Mouse (Mus musculus): Measurements from ENCODE around the gene Slc10a7. TPM values are rescaled to one million over a fixed set of nuclear protein-coding genes. Genes with fewer than 3 reads are reported as not detected.
"Not testable (repeated sequence)": the region's sequence is repeated elsewhere in the genome, so short reads cannot be mapped to it uniquely, and the experiment has no call there.

Gene Slc10a7
- 7.4 TPM in 2 replicates for polyA plus RNA-seq (2014; fragmentation: Nextera tagmentation; extraction: Ambion mirVana)

GRCm38 (mm10) chr8:78509273-78510031 lies at the start of gene Slc10a7:
Slc10a7 (plus strand) TSS chr8:78509346.
- Histone ChIP-seq H3K4me3 (ENCODE audit: low read depth, low read length) (peak within 1 kb of the TSS; percentile 85), H3K4me2 (ENCODE audit: low read depth) (peak within 1 kb of the TSS; percentile 92), H3K4me1 (ENCODE audit: control insufficient read depth, insufficient read depth, low read length) (peaks cover 3% of the 10 kb centered on the region), H3K27me3 (ENCODE audit: control insufficient read depth, insufficient read depth, low read length) (no peaks in the 10 kb centered on the region), H3K27ac (ENCODE audit: low read depth, low read length) (peak within 1 kb of the TSS; percentile 79), H3K9me3 (ENCODE audit: control insufficient read depth, low read length) (no peaks in the 10 kb centered on the region), H3K9ac (ENCODE audit: low read length) (peak within 1 kb of the TSS; percentile 99), H3K36me3 (ENCODE audit: control insufficient read depth, insufficient read depth, low read length) (peaks cover 8% of the 10 kb centered on the region)
- WGBS = under 1% methylated on average over 51 of the region's 51 CpGs
- DNase-seq (ENCODE audit: low spot score) = peak; percentile 90
- ATAC-seq (ENCODE audit: insufficient read depth, low FRiP score, low TSS enrichment) = peak; percentile 94

- no peak overlapping the region for H3K9ac ChIP-seq (ENCODE audit: low read length)
- ATAC-seq (ENCODE audit: insufficient read depth, low FRiP score, low TSS enrichment) (no peak), DNase-seq (ENCODE audit: low spot score) (no peak)
- H3K9me3 ChIP-seq (ENCODE audit: control insufficient read depth, low read length) = no peaks in the 10 kb centered on the region
- no peak overlapping the region for H3K4me2 ChIP-seq (ENCODE audit: low read depth)
- no peaks in the 10 kb centered on the region for H3K27me3 ChIP-seq (ENCODE audit: control insufficient read depth, insufficient read depth, low read length)
- H3K27ac ChIP-seq (ENCODE audit: low read depth, low read length) = no peak overlapping the region
- H3K36me3 ChIP-seq (ENCODE audit: control insufficient read depth, insufficient read depth, low read length) = no peaks in the 10 kb centered on the region
- 81% methylated on average over 2 of the region's 2 CpGs for WGBS
- no peak overlapping the region for H3K4me3 ChIP-seq (ENCODE audit: low read depth, low read length)
- H3K4me1 ChIP-seq (ENCODE audit: control insufficient read depth, insufficient read depth, low read length) = no peaks in the 10 kb centered on the region
Observed at GRCm38 (mm10) chr8:78463941-78464340, 45.2 kb upstream of the Slc10a7 start.

- ATAC-seq (ENCODE audit: insufficient read depth, low FRiP score, low TSS enrichment) (no peak), DNase-seq (ENCODE audit: low spot score) (no peak)
- no peaks in the 10 kb centered on the region for H3K9me3 ChIP-seq (ENCODE audit: control insufficient read depth, low read length)
- no peak overlapping the region for H3K4me3 ChIP-seq (ENCODE audit: low read depth, low read length)
- 83% methylated on average over 2 of the region's 2 CpGs for WGBS
- H3K27ac ChIP-seq (ENCODE audit: low read depth, low read length) = no peak overlapping the region
- H3K27me3 ChIP-seq (ENCODE audit: control insufficient read depth, insufficient read depth, low read length) = no peaks in the 10 kb centered on the region
- no peaks in the 10 kb centered on the region for H3K36me3 ChIP-seq (ENCODE audit: control insufficient read depth, insufficient read depth, low read length)
- no peak overlapping the region for H3K4me2 ChIP-seq (ENCODE audit: low read depth)
- H3K9ac ChIP-seq (ENCODE audit: low read length) = no peak overlapping the region
- H3K4me1 ChIP-seq (ENCODE audit: control insufficient read depth, insufficient read depth, low read length) = no peaks in the 10 kb centered on the region
Observed at GRCm38 (mm10) chr8:78467889-78468288, 41.3 kb upstream of the Slc10a7 start.

GRCm38 (mm10) chr8:78477051-78477829 lies 31.9 kb upstream of the Slc10a7 start:
- H3K4me2 ChIP-seq (ENCODE audit: low read depth) = no peak overlapping the region
- no peak overlapping the region for H3K9ac ChIP-seq (ENCODE audit: low read length)
- no peaks in the 10 kb centered on the region for H3K9me3 ChIP-seq (ENCODE audit: control insufficient read depth, low read length)
- no peak overlapping the region for H3K27ac ChIP-seq (ENCODE audit: low read depth, low read length)
- no peak overlapping the region for H3K4me3 ChIP-seq (ENCODE audit: low read depth, low read length)
- no peaks in the 10 kb centered on the region for H3K36me3 ChIP-seq (ENCODE audit: control insufficient read depth, insufficient read depth, low read length)
- 53% methylated on average over 6 of the region's 6 CpGs for WGBS
- no peaks in the 10 kb centered on the region for H3K4me1 ChIP-seq (ENCODE audit: control insufficient read depth, insufficient read depth, low read length)
- no peaks in the 10 kb centered on the region for H3K27me3 ChIP-seq (ENCODE audit: control insufficient read depth, insufficient read depth, low read length)
- DNase-seq (ENCODE audit: low spot score) (peak; percentile 18), ATAC-seq (ENCODE audit: insufficient read depth, low FRiP score, low TSS enrichment) (no peak)

- Histone ChIP-seq H3K27ac (ENCODE audit: low read depth, low read length) (no peak overlapping the region), H3K4me1 (ENCODE audit: control insufficient read depth, insufficient read depth, low read length) (no peaks in the 10 kb centered on the region), H3K4me2 (ENCODE audit: low read depth) (no peak overlapping the region), H3K4me3 (ENCODE audit: low read depth, low read length) (no peak overlapping the region), H3K9ac (ENCODE audit: low read length) (no peak overlapping the region), H3K9me3 (ENCODE audit: control insufficient read depth, low read length) (no peaks in the 10 kb centered on the region), H3K27me3 (ENCODE audit: control insufficient read depth, insufficient read depth, low read length) (no peaks in the 10 kb centered on the region), H3K36me3 (ENCODE audit: control insufficient read depth, insufficient read depth, low read length) (no peaks in the 10 kb centered on the region)
- WGBS = 85% methylated on average over 3 of the region's 3 CpGs
- DNase-seq (ENCODE audit: low spot score) (no peak), ATAC-seq (ENCODE audit: insufficient read depth, low FRiP score, low TSS enrichment) (no peak)
Observed at GRCm38 (mm10) chr8:78489733-78490132, 19.4 kb upstream of the Slc10a7 start.

- no peaks in the 10 kb centered on the region for H3K27me3 ChIP-seq (ENCODE audit: control insufficient read depth, insufficient read depth, low read length)
- no peak overlapping the region for H3K4me2 ChIP-seq (ENCODE audit: low read depth)
- H3K4me1 ChIP-seq (ENCODE audit: control insufficient read depth, insufficient read depth, low read length) = no peaks in the 10 kb centered on the region
- 24% methylated on average over 2 of the region's 2 CpGs for WGBS
- DNase-seq (ENCODE audit: low spot score) (no peak), ATAC-seq (ENCODE audit: insufficient read depth, low FRiP score, low TSS enrichment) (no peak)
- no peak overlapping the region for H3K27ac ChIP-seq (ENCODE audit: low read depth, low read length)
- H3K9ac ChIP-seq (ENCODE audit: low read length) = no peak overlapping the region
- no peak overlapping the region for H3K4me3 ChIP-seq (ENCODE audit: low read depth, low read length)
- H3K36me3 ChIP-seq (ENCODE audit: control insufficient read depth, insufficient read depth, low read length) = no peaks in the 10 kb centered on the region
- H3K9me3 ChIP-seq (ENCODE audit: control insufficient read depth, low read length) = no peaks in the 10 kb centered on the region
Observed at GRCm38 (mm10) chr8:78493031-78493430, 16.1 kb upstream of the Slc10a7 start.

GRCm38 (mm10) chr8:78496273-78496672 lies 12.9 kb upstream of the Slc10a7 start:
- 95% methylated on average over 3 of the region's 3 CpGs for WGBS
- H3K27me3 ChIP-seq (ENCODE audit: control insufficient read depth, insufficient read depth, low read length); H3K9me3 ChIP-seq (ENCODE audit: control insufficient read depth, low read length); H3K4me1 ChIP-seq (ENCODE audit: control insufficient read depth, insufficient read depth, low read length); H3K4me2 ChIP-seq (ENCODE audit: low read depth); H3K27ac ChIP-seq (ENCODE audit: low read depth, low read length); H3K36me3 ChIP-seq (ENCODE audit: control insufficient read depth, insufficient read depth, low read length); H3K4me3 ChIP-seq (ENCODE audit: low read depth, low read length); ATAC-seq (ENCODE audit: insufficient read depth, low FRiP score, low TSS enrichment); H3K9ac ChIP-seq (ENCODE audit: low read length); DNase-seq (ENCODE audit: low spot score): not testable (repeated sequence)

- Histone ChIP-seq H3K4me3 (ENCODE audit: low read depth, low read length) (no peak overlapping the region), H3K36me3 (ENCODE audit: control insufficient read depth, insufficient read depth, low read length) (peaks cover 10% of the 10 kb centered on the region), H3K27me3 (ENCODE audit: control insufficient read depth, insufficient read depth, low read length) (no peaks in the 10 kb centered on the region), H3K9ac (ENCODE audit: low read length) (no peak overlapping the region), H3K4me1 (ENCODE audit: control insufficient read depth, insufficient read depth, low read length) (no peaks in the 10 kb centered on the region), H3K9me3 (ENCODE audit: control insufficient read depth, low read length) (no peaks in the 10 kb centered on the region), H3K27ac (ENCODE audit: low read depth, low read length) (no peak overlapping the region), H3K4me2 (ENCODE audit: low read depth) (no peak overlapping the region)
- 78% methylated on average over 2 of the region's 2 CpGs for WGBS
- ATAC-seq (ENCODE audit: insufficient read depth, low FRiP score, low TSS enrichment) (no peak; the same call in 1 of the 2 replicates), DNase-seq (ENCODE audit: low spot score) (no peak)
Observed at GRCm38 (mm10) chr8:78502706-78503105, 6.4 kb upstream of the Slc10a7 start.

Data from neural tube, embryonic 11.5 days (tissue).